In the genomic region with DNA sequence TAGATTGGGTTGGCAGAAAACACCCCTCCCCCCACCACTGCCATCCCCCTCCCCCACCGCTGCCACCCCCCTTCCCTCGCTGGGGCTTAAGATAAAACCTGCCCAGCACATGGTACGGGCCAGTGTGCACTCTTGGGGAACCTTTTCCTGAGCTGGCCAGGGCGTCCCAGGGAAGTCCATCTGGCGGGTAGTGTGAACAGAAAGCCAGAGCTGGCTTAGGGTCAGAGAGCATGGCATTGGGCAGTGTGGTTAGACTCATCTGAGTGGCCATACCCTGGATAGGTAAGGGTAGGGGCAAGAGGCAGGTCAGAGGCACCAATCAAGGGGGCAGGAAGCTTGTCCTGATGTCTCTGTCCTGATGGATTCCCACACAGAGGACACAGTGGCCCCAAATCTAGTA, we compare ENCODE assay signal across 9 mouse cellular contexts. TPM values are rescaled to one million over a fixed set of nuclear protein-coding genes. Genes with fewer than 3 reads are reported as not detected.
DNase-seq lines count a peak whose midpoint lies in the region; ATAC-seq lines count a peak whose summit lies in the region.
"Had no signal": no experiment of that assay in that cellular context is flagged by ENCODE, and none has a peak within 500 bp of the region (broad histone marks: within the 10 kb centered on the region; RNA-seq: fewer than 3 reads in every experiment).

No protein-coding gene starts in this region.

- peaks cover 20% of the 10 kb centered on the region for H3K4me1 ChIP-seq in kidney, embryonic 15.5 days
- peaks cover 14% of the 10 kb centered on the region for H3K4me1 ChIP-seq in limb, embryonic 11.5 days (ENCODE audit: control insufficient read depth, insufficient read depth, low read length)

- H3K9ac ChIP-seq in kidney, embryonic 15.5 days = peak overlapping the region; percentile 8; the same call in 1 of the 2 replicates
- no peak overlapping the region for H3K9ac ChIP-seq in limb, embryonic 11.5 days (ENCODE audit: low read length)

- 0 out of 2 replicates have a peak, but pooled peaks cover 9% of the 10 kb centered on the region for H3K36me3 ChIP-seq in kidney, embryonic 15.5 days
- H3K36me3 ChIP-seq in limb, embryonic 11.5 days (ENCODE audit: control insufficient read depth, insufficient read depth, low read length) = no peaks in the 10 kb centered on the region

- H3K9me3 ChIP-seq in kidney, embryonic 15.5 days (replicated peaks) = no peaks in the 10 kb centered on the region
- no peaks in the 10 kb centered on the region for H3K9me3 ChIP-seq in limb, embryonic 11.5 days (ENCODE audit: control insufficient read depth, low read length)

- H3K27me3 ChIP-seq in kidney, embryonic 15.5 days = no peaks in the 10 kb centered on the region
- no peaks in the 10 kb centered on the region for H3K27me3 ChIP-seq in limb, embryonic 11.5 days (ENCODE audit: control insufficient read depth, insufficient read depth, low read length)

- 22% methylated on average over 5 of the region's 5 CpGs for WGBS in kidney, embryonic 15.5 days
- 20% methylated on average over 5 of the region's 5 CpGs for WGBS in limb, embryonic 11.5 days

- peak overlapping the region; percentile 47 for H3K4me2 ChIP-seq in kidney, embryonic 15.5 days
- peak overlapping the region; percentile 30; the same call in 1 of the 2 replicates for H3K4me2 ChIP-seq in limb, embryonic 11.5 days (ENCODE audit: low read depth, severe bottlenecking)

- H3K4me3 ChIP-seq in kidney, embryonic 15.5 days (replicated peaks) = no peak overlapping the region
- H3K4me3 ChIP-seq in limb, embryonic 11.5 days (ENCODE audit: low read depth, low read length) = no peak overlapping the region

- no peak overlapping the region for H3K27ac ChIP-seq in kidney, embryonic 15.5 days
- H3K27ac ChIP-seq in limb, embryonic 11.5 days (replicated peaks; ENCODE audit: low read depth, low read length) = no peak overlapping the region

- ATAC-seq in kidney, embryonic 15.5 days (replicated peaks; ENCODE audit: low FRiP score) = peak; percentile 33; the same call in 1 of the 2 replicates
- ATAC-seq in limb, embryonic 11.5 days (ENCODE audit: insufficient number of reproducible peaks, low FRiP score, low TSS enrichment, low read depth) = no peak
- ATAC-seq: inflammation-experienced regulatory T-cells, adult 6 months had no signal

- DNase-seq in cerebellum, adult 11-12 months = peak; percentile 71
- no peak for DNase-seq in cerebellum, postnatal 4 days (ENCODE audit: low spot score in 2 of 2)
- DNase-seq in kidney, postnatal 10 days = no peak
- DNase-seq in cerebellum, postnatal 25 days = peak; percentile 60 to 64
- no peak for DNase-seq in limb, embryonic 11.5 days (ENCODE audit: low spot score)
- DNase-seq in thymus, postnatal 0 days (ENCODE audit: low spot score) = no peak
- DNase-seq in adrenal gland, postnatal 4 days (ENCODE audit: low spot score in 2 of 2) = no peak

RNA-seq across cellular contexts. Expression of gene Selenon, which starts 27.7 kb away (rescaled TPM):
- polyA plus RNA-seq in kidney, embryonic 15.5 days (2015; fragmentation: Nextera tagmentation; extraction: Ambion mirVana) = 10.2 and 11.6 TPM in 2 replicates
- polyA plus RNA-seq in limb, embryonic 11.5 days (2014; fragmentation: Nextera tagmentation; extraction: Ambion mirVana) = 31.7 and 44.4 TPM in 2 replicates
- polyA plus RNA-seq in thymus, postnatal 0 days (2015; fragmentation: Nextera tagmentation; extraction: Ambion mirVana) = 4.8 and 6.8 TPM in 2 replicates
- total RNA-seq in adrenal gland, postnatal 4 days (2021) = 10 to 100 TPM; 49.4 to 52.7 TPM

RNA-seq across cellular contexts. Expression of gene Mtfr1l, which starts 44.4 kb away (rescaled TPM):
- polyA plus RNA-seq in kidney, embryonic 15.5 days (2015; fragmentation: Nextera tagmentation; extraction: Ambion mirVana) = 112 and 115 TPM in 2 replicates
- 120 and 121 TPM in 2 replicates for polyA plus RNA-seq in limb, embryonic 11.5 days (2014; fragmentation: Nextera tagmentation; extraction: Ambion mirVana)
- 98.6 and 104 TPM in 2 replicates for polyA plus RNA-seq in thymus, postnatal 0 days (2015; fragmentation: Nextera tagmentation; extraction: Ambion mirVana)
- 100 to 1,000 TPM; 123 to 134 TPM for total RNA-seq in adrenal gland, postnatal 4 days (2021)

Comparison
In these comparisons a context has a peak if more than half of its experiments do, and no peak if none do; other contexts are left out.
1. DNase-seq: peak in cerebellum, adult 11-12 months (single experiment) and cerebellum, postnatal 25 days (2 of 2); none in cerebellum, postnatal 4 days (0 of 2), kidney, postnatal 10 days (single experiment), limb, embryonic 11.5 days (single experiment), thymus, postnatal 0 days (single experiment) and adrenal gland, postnatal 4 days (0 of 2).